Mouse (Mus musculus) spleen, postnatal 4 days (tissue): ENCODE data around the gene Caln1.

Source experiments
- DNase-seq, 2 experiments: peaks; one replicate each; pipeline ENCODE4 v3.0.0; 2022; ENCODE audit warnings: low spot score in 2 of 2

The Caln1 gene

DNA sequence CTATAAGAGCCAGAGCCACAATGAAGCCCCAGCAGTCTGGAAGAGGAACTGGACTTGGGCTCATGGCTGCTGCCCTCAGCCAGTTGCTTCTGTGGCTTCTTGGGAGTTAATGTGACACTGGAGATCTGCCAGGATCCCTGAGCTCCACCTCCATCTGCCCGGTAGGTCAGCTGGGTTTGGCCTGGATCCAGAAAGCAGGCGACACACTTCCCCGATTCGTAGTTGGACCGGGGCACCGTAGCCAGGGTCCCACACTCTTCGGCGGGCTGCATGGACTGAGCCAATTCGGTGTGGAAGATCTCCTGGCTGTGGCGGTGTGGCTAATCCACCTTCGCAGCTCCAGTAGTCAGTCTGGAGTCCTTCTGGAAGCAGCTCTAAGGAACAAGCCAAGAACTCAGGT lies at the start of gene Caln1:
Gene Caln1 (plus strand): TSS at position 219 of the 400 bp plus-strand sequence.
- DNase-seq, result no peak

DNA sequence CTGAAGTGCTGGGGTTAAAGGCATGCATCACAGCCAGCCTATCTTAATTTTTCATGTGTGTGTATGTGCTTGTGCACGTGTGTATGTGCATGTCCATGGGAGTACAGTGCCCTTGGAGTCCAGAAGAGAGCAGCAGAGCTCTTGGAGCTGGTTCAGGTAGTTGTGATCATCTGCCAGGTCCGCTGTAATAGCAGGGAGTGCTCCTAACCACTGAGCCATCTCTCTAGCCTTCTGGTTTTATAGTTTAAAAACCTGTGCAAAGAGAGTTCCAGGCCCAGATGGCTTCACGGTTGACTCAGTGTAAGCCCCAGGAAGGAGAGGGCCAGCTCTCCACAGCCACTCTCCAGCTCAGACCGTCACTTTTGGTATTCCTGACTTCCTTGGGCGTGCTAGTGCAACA lies 49.5 kb upstream of the Caln1 start:
- no peak for DNase-seq

DNA sequence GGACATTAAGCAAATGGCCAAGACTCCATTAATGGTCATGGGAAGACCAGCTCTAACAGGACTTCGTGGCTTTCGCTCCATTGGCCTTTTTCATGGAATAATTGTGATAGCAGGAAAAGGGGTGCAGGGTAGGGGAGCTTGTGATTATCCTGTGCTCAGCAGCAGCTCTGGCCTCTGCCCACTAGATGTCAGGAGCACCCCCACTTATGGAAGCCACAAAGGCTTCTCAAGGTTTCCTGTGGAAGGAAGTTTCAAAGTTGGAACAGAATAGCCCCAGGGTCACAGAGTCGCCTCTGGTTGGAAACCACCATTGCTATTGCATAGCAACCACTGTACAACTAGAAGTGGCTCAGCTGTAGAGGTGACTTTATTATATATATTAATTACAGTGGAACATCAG lies 48.8 kb upstream of the Caln1 start:
- DNase-seq, result no peak

DNA sequence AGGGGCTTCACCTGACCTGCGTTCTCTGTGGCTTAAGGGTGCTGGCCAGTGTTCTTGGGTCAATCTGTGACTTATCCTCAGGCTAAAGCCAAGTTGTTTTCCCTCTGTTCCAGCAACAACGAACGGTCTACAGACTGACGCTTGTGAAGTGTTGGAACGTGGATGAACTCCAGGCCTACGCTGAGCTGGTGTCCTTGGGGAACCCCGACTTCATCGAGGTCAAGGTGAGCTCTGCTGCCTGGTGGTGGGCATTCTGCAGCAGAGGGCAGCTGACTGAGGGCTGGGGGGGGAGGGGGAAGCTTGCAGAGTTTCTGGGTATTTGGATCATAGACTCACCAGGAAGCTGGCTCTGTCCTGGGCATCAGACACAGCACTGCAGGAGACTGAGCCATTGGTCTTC lies 43.8 kb upstream of the Caln1 start:
- DNase-seq, result no peak

DNA sequence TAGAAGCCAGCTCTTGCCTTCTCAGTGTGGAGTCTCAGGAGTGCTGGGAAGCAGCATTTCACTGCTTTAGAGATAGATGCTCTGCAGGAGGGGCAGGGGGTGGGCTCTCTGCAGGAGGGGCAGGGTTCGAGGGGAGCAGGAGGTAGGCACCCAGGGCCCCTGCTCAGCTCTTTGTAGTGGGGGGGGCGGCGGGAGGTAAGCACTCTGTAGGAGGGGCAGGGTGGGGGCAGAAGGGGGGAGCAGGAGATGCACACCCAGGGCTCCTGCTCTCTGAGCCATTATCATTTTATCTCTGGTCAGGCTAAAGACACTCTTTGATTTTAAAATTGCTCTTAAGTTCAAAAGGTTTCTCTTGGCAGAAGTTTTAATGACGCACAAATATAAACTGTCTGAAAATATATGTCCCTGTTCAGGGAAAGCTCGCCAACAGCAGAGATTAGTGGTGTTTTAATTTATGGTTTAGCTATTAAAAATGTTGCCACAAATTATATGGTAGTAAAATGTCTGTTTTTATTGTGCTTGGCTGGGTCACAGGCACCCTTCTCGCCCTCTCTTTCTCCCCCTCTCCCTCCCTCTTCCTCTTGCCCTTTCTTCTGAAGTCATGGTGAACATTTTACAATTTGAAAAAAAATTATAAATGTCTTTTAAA lies 41.5 kb upstream of the Caln1 start:
- no peak for DNase-seq

DNA sequence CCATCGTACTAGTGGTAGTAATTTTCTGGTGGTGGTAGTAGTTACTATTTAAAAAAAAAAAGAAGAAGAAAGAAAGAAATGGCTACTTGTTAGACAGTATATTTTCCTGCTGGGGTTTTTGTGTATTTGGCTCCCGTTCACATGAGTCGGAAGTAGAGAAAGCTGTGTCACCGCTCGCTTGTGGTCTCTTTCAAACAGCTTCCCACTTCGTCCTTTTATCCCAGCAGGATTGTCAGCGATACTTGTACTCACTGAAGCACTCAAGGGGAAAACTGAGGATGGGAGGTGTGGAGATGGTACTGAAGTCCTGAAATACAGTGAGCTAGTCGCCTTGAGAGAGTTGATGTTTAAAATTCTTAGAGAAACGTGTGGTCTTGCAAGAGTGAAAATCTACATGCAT lies 40.9 kb upstream of the Caln1 start:
- no peak for DNase-seq

DNA sequence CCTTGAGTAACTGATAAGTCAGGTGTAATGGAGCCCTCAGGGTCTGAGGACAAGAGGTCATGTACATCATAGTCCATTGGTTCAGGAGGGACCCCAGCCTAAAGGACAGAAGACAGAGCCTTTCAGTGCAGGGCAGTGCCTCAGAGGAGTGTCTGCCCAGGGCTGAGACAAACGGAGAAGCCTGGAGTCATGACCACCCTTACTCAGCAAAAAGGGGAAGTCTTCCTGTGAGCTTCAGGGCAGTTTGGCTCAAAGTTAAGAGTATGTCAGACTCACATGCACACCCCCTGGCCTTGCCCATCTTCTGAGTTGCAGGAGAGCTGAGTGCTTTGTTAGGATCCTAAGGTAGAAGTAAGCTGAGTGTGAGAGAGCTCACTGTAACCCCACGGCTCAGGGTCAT lies 39.4 kb upstream of the Caln1 start:
- DNase-seq, result no peak

DNA sequence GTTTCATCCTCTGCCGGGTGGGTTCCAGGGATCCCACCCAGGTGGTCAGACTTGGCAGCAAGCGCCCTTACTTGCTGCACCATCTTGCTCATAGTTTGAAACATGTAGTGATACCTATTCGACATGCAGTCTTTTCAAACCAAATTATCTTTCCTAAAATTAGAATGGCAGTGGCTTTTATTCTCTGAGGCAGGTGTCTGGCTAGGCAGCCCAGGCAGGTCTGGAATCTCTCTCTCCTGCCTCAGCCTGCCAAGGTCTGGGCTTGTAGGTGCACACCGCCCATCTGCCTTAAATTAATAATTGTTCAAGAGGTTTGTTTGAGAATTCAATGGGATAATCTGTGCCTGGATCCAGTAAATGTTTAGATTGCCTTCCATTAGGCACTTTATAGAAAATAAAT lies 38.5 kb upstream of the Caln1 start:
- DNase-seq, result no peak

DNA sequence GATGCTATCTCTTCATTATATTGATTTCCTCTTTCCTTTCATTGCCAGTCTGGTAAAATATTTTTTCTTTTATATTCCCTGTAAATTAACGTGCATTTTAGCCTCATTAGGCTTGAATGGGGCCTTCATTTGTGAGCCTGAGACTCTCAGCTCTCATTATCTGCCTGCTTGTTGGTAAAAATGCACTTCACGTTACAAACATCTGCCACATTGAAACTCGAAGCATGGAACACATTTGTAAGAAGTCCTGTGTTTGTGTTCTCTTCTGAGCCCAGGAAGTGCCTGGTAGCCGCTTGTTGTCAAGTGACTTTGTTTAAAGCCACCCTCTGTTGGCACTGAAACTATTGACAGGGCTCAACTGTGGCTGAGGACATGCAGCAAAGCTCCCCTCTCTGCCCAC lies 38.0 kb upstream of the Caln1 start:
- DNase-seq, result no peak

DNA sequence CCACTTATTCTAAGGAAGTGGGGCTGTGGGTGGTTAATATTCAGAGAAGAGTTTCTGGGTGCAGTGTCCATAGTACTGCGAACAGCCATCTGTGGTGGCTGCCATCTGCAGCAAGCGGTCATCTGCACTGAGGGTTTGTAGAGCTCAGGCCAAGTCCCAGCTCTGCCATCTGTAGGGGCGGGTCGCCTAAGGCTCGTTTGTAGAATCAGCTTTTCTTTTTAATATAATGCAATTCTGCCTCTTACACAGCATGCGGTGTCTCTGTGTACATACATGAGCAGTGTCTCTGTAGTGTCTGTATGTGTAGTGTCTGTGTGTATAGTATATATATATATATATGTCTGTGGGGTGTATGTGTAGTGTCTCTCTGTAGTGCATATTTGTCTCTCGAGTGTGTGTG lies 35.7 kb upstream of the Caln1 start:
- no peak for DNase-seq

DNA sequence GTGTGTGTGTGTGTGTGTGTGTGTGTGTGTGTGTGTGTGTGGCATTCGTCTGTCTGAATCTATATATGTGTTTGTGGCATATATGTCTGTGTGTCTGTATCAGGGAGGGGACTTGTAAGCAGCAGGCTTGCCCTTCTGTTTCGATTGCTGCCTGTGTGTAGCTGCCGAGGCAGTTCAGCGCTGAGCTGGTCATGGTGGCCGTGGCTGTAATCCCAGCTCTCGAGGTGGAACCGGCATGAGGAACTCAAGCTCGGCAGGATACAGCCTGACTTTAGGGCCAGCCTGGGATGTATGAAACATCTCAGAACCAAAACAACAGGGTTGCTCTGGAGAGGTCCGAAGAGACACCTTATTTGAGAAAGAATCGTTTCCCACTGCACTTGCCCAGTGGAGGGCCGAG lies 35.3 kb upstream of the Caln1 start:
- DNase-seq, result no peak

DNA sequence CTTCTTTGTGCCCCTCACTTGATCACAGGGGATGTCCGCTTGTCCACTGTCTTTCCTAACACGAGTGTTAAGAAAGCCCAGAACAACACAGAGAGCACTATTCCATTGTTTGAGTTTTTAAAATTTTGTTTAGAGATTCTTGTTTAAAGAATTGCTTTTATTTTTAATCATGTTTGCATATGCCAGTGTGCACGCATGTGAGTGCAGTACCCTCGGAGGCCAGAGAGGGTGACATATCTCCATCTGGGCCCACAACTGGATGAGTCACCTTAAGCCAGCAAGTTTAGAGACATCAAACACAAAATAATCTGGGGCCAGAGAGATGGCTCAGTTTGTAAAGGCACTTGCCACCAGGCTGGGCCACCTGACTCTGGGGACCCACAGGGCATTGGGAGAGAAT lies 33.8 kb upstream of the Caln1 start:
- no peak for DNase-seq

DNA sequence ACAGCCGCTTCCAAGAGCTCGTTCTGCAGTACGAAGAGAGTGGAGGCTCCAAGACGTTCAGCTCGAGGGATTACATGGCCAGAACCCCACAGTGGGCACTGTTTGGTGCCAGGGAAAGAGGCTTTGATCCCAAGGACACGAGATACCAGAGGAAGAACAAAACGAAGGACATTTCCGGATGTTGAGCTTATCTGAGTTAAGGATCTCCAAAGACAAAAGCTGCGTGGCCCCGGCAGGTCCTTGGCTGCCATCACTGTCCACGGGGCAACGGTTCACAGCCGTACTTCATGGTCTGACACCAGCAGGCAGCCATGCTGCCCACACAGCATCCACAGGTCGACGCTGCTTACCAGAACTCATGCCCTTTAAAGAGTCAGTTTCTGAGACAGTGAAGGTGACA lies 28.6 kb upstream of the Caln1 start:
- DNase-seq, result no peak

DNA sequence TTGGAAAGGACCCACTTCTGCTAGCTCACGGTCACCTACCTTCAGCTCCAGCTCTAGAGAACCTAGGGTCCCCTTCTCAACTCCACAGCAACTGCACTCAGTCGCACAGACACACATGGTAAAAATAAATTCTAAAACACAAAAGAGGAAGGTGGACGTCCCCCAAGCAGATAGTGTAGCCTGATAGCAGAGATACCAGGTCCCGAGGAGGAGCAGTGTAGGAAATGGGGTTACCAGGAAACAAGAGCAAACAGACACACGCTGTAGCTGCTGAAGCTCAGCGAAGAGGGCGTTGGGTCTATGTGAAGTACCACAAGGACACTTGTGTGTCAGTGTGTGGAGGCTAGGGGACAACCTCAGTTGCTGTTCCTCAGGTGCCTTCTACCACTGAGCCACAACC lies 24.3 kb upstream of the Caln1 start:
- no peak for DNase-seq

DNA sequence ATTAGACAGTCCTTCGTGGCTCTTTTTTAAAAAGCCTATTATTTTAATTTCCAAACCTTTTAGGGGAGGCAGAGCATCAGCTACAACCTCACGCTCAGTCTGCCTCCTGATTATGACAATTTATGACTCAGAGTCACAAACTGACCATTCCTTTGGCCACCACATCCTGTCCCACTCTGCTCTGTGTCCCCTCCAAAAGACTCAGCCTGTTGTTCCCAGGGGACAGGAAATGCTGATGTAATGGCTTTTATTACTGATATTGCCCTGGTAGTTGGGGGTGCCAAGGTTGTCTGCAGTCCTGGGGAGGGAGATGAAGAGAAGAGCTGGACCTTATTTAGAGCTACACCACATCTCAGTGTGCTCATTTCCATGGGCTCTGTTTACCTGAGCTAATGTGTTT lies 23.4 kb upstream of the Caln1 start:
- DNase-seq, result no peak

DNA sequence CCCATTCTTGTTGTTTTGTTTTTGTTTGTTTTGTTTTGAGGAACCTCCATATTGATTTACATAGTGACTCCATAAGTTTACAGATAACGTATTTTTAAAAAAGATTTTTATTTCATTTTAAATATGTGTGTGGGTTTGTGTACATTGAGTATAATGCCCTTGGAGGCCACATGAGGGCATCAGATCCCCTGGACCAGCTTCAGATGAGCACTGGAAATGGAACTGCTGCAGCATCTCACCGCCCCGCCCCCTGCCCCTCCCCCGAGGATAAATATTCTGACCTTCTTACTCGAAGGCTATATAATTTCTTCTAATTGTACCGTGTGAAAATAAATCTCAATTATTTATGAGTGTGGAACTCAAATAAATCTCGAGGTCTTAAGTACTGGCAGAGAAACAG lies 14.0 kb upstream of the Caln1 start:
- no peak for DNase-seq

DNA sequence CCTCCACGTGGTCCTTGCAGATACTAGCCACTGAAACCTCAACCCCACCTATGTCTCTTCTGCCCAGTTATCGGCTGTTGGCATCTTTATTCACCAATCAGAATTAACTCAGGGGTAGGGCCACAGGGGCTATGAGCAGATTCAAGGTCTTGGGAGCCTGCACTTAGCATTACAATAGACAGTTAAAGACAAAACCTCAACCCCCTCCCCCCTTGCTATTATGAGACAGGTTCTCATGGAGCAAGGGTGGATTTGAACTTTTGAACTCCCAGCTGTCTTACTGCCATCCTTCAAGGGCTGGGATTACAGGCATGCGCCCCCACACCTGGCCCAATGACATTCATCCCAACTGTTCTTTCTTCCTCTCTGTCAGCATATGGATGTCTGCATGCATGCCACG lies 6.1 kb upstream of the Caln1 start:
- DNase-seq, result no peak

DNA sequence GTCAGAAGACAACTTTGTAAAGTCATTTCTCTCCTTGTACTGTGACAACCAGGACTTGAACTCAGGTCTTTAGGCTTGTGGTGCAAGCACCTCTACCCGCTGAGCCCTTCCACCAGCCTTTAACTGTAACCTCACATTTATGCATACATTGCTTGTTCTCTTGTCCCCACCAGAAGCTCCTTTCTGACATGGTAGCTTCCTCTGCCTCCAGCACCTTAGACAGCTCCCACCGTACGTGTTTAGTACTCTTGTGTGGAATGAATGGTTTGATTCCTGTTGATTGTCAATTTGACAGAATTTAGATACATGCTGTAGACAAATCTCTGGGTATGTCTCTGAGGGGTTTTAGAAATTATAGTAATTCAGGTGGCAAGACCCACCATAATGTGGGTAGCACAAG lies 5.5 kb upstream of the Caln1 start:
- DNase-seq, result no peak

DNA sequence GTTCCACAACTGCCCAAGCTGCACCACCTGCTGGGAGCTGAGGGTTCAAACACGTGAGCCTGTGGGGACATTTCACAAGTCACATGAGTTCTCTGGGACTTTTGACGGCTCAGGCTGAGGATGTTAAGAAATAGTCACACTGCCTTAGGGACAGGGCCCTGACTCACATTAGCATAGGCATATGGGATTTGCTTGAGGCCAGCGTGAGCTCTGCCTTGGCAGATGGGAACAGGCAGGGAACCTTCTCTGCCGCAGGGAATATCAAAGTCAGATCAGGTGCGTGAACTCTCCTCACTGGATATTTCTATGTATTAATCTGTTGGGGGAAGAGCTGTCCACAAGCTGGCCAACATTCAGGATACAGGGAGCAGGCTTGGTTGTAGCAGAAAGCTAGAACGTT lies 1.0 kb upstream of the Caln1 start:
- DNase-seq, result no peak

DNA sequence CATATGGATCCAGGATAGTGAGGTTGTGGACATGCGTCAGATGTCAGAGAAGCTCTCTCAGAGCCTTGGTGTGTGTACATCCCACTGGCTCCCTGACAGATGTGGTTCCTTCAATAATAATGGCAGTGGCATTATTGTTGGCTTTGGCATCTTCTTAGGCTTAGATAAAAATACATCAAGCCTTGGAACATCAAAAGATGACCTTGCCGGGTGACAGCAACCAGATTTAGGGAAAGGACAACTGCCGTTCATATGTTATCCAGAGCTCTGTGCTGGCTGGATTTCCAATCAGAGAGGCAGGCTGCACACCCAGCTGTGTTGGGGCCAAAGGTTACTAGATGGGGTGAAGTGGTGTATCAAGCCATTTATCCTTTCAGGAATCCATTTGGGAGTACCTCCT lies 6.2 kb downstream of the Caln1 start:
- no peak for DNase-seq

DNA sequence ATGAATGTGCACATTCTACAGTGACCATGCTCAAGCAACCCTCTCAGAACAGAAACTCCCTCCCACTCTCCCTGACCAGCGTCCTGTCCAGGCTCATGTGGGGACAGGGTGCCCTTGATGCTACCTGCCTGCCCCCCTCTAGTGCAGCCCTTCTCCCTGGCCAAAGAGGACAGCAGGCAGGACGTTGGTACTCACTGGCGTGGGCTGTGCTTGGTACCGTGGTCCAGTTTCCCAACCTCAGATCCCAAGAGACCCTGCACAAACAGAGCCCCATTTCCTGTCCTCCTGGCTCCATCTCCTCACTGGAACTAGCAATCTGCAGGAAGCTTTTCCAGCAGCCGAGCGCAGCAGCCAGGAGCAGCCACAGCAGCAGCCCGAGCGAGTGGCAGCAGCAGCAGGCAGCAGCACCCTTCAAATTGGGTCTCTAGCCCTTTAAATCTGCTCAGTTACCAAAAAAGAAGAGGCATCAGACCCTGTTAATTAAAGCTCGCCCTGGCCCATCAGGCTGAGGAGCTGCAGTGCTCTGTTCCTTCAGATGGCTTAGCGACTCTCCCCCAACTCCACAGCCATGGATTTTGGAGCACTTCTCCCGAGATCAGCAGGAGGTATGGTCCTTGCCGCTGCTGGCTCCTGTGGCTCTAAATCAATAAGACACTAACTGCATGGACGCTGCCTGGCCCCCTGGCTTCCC lies 15.1 kb downstream of the Caln1 start, which contains the start of gene A330070K13Rik:
Gene A330070K13Rik (minus strand): TSS at position 410 of the 691 bp plus-strand sequence.
- no peak for DNase-seq

DNA sequence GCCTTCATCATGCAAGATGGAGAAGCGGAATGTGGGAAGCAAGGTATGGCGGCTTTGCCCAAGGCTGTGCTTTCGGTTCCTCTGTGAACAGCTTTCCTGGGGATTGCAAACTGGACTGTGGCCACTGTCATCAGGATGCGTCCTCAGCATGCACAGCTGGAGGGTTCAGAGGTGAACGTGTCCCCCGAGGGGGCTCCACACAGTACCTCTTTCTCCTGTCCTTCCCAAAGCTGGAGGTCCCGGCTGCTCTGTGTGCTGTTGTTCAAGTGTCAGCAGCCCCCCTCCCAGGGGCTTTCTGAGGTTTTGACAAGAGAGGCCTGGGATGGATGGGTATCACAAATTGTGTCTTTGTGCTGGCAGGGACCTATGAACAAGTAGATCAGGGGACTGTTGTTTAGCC lies 17.2 kb downstream of the Caln1 start:
- DNase-seq, result no peak

DNA sequence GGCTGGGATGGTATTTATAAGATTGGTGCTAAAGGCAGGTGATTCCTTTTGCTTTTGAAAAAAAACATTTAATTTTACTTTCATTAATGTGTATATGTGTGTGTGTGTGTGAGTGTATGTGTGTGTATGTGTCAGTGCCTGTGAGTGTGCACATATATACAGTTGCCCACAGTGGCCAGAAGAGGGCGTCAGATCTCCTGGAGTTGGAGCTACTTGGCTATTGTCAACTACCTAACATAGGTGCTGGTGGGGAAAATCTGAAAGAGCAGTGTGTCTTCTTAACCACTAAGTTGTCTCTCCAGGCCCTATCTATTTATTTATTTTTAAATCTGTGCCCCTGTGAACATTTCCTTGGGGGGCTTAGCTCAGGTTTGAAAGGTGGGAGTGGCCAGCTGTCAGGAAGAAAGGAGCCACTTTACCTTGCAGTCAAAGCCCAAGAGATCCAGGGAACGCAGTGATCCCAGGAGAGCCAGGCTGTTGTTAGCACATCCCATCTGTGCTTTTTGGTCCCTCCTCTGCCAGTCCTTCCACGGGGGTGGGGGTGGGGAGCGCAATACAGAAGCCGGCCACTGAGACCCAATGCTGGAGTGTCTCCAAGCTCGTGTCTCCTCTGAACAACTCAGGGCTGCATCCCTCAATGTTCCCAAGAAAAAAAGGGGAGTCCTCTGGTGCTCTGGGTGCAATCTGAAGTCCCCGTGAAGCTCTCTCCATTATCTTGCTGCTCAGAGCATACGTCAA lies 24.5 kb downstream of the Caln1 start:
- no peak for DNase-seq
